Mouse (Mus musculus): Measurements from ENCODE around the gene Ess2. TPM values are rescaled to one million over a fixed set of nuclear protein-coding genes. Genes with fewer than 3 reads are reported as not detected.

Ess2 gene
- polyA plus RNA-seq, 1 experiment from 2014 or later, result 29.7 TPM

GRCm38 (mm10) chr16:17933594-17934444 is 22.7 kb upstream of the Ess2 start:
- ATAC-seq, result no peak
- H3K27me3 ChIP-seq (replicated peaks), result no peaks in the 10 kb centered on the region; the same call in 1 of the 2 replicates
- no peak overlapping the region for H3K4me2 ChIP-seq (replicated peaks)
- 0 out of 2 replicates have a peak, but pooled peaks cover 2% of the 10 kb centered on the region for H3K4me1 ChIP-seq (replicated peaks)
- H3K36me3 ChIP-seq, result no peaks in the 10 kb centered on the region
- H3K9me3 ChIP-seq, result no peaks in the 10 kb centered on the region
- H3K9ac ChIP-seq, result no peak overlapping the region
- WGBS, result 61% methylated on average over 9 of the region's 9 CpGs
- no peak overlapping the region for H3K27ac ChIP-seq
- H3K4me3 ChIP-seq (replicated peaks), result no peak overlapping the region

- Histone ChIP-seq H3K4me1 (replicated peaks) (peaks cover 2% of the 10 kb centered on the region; the same call in 1 of the 2 replicates), H3K36me3 (no peaks in the 10 kb centered on the region), H3K9ac (no peak overlapping the region), H3K27ac (no peak overlapping the region), H3K27me3 (replicated peaks) (no peaks in the 10 kb centered on the region; the same call in 1 of the 2 replicates), H3K4me3 (replicated peaks) (no peak overlapping the region), H3K9me3 (no peaks in the 10 kb centered on the region), H3K4me2 (replicated peaks) (no peak overlapping the region)
- no peak for ATAC-seq
- 80% methylated on average over 5 of the region's 5 CpGs for WGBS
Observed at GRCm38 (mm10) chr16:17931906-17932460, 20.8 kb upstream of the Ess2 start.

GRCm38 (mm10) chr16:17929631-17930030 is 18.5 kb upstream of the Ess2 start:
- Histone ChIP-seq H3K4me1 (replicated peaks) (peaks cover 10% of the 10 kb centered on the region; the same call in 1 of the 2 replicates), H3K36me3 (peaks cover 15% of the 10 kb centered on the region), H3K4me2 (replicated peaks) (no peak overlapping the region), H3K9me3 (no peaks in the 10 kb centered on the region), H3K4me3 (replicated peaks) (no peak overlapping the region), H3K27me3 (replicated peaks) (no peaks in the 10 kb centered on the region), H3K9ac (no peak overlapping the region), H3K27ac (0 out of 2 replicates have a peak overlapping the region, but pooled peaks have one; percentile 96)
- 76% methylated on average over 2 of the region's 2 CpGs for WGBS
- no peak for ATAC-seq

- peaks cover 10% of the 10 kb centered on the region; the same call in 1 of the 2 replicates for H3K4me1 ChIP-seq (replicated peaks)
- H3K36me3 ChIP-seq, result peaks cover 15% of the 10 kb centered on the region
- WGBS, result 26% methylated on average over 2 of the region's 2 CpGs
- no peak overlapping the region for H3K4me3 ChIP-seq (replicated peaks)
- H3K27ac ChIP-seq, result peak overlapping the region; percentile 96; the same call in 1 of the 2 replicates
- H3K27me3 ChIP-seq (replicated peaks), result no peaks in the 10 kb centered on the region
- H3K9me3 ChIP-seq, result no peaks in the 10 kb centered on the region
- no peak overlapping the region for H3K4me2 ChIP-seq (replicated peaks)
- ATAC-seq, result no peak
- H3K9ac ChIP-seq, result no peak overlapping the region
Observed at GRCm38 (mm10) chr16:17929211-17929610, 18.1 kb upstream of the Ess2 start.

- Histone ChIP-seq H3K9ac (peak overlapping the region; percentile 82), H3K9me3 (no peaks in the 10 kb centered on the region), H3K27ac (peak overlapping the region; percentile 96), H3K27me3 (replicated peaks) (no peaks in the 10 kb centered on the region), H3K4me3 (replicated peaks) (peak overlapping the region; percentile 83), H3K36me3 (peaks cover 15% of the 10 kb centered on the region), H3K4me2 (replicated peaks) (peak overlapping the region; percentile 96), H3K4me1 (replicated peaks) (peaks cover 10% of the 10 kb centered on the region; the same call in 1 of the 2 replicates)
- ATAC-seq, result peak; percentile 83
- under 1% methylated on average over 9 of the region's 9 CpGs for WGBS
Observed at GRCm38 (mm10) chr16:17928627-17929104, 17.5 kb upstream of the Ess2 start.

- H3K4me3 ChIP-seq (replicated peaks), result peak within 1 kb of the TSS; percentile 83
- no peaks in the 10 kb centered on the region for H3K27me3 ChIP-seq (replicated peaks)
- peak; percentile 91 for ATAC-seq
- H3K4me2 ChIP-seq (replicated peaks), result peak within 1 kb of the TSS; percentile 96
- peaks cover 15% of the 10 kb centered on the region for H3K36me3 ChIP-seq
- H3K9me3 ChIP-seq, result no peaks in the 10 kb centered on the region
- H3K4me1 ChIP-seq (replicated peaks), result peaks cover 11% of the 10 kb centered on the region; the same call in 1 of the 2 replicates
- peak within 1 kb of the TSS; percentile 82 for H3K9ac ChIP-seq
- under 1% methylated on average over 47 of the region's 47 CpGs for WGBS
- peak within 1 kb of the TSS; percentile 96 for H3K27ac ChIP-seq
Observed at GRCm38 (mm10) chr16:17928087-17928580, 17.0 kb upstream of the Ess2 start, which contains the start of gene Slc25a1. Gene Slc25a1 (minus strand): TSS chr16:17928219.

- Histone ChIP-seq H3K4me1 (replicated peaks) (peaks cover 17% of the 10 kb centered on the region), H3K36me3 (peaks cover 15% of the 10 kb centered on the region), H3K9me3 (no peaks in the 10 kb centered on the region), H3K4me2 (replicated peaks) (peak overlapping the region; percentile 96), H3K4me3 (replicated peaks) (peak overlapping the region; percentile 83), H3K27me3 (replicated peaks) (no peaks in the 10 kb centered on the region), H3K9ac (peak overlapping the region; percentile 82), H3K27ac (peak overlapping the region; percentile 96)
- ATAC-seq, result peak; percentile 50
- WGBS, result under 1% methylated on average over 72 of the region's 72 CpGs
Observed at GRCm38 (mm10) chr16:17927351-17928082, 16.4 kb upstream of the Ess2 start.

GRCm38 (mm10) chr16:17922163-17922538 is 11.0 kb upstream of the Ess2 start:
- peaks cover 15% of the 10 kb centered on the region for H3K36me3 ChIP-seq
- no peaks in the 10 kb centered on the region for H3K9me3 ChIP-seq
- peak overlapping the region; percentile 91 for H3K27ac ChIP-seq
- 1% methylated on average over 14 of the region's 14 CpGs for WGBS
- H3K9ac ChIP-seq, result peak overlapping the region; percentile 95
- H3K4me1 ChIP-seq (replicated peaks), result peaks cover 31% of the 10 kb centered on the region
- H3K4me3 ChIP-seq (replicated peaks), result peak overlapping the region; percentile 71
- H3K4me2 ChIP-seq (replicated peaks), result peak overlapping the region; percentile 83
- peak; percentile 34 for ATAC-seq
- peaks cover 16% of the 10 kb centered on the region for H3K27me3 ChIP-seq (replicated peaks)

GRCm38 (mm10) chr16:17921325-17922162 is 10.4 kb upstream of the Ess2 start:
- peak overlapping the region; percentile 91 for H3K27ac ChIP-seq
- peak overlapping the region; percentile 95 for H3K9ac ChIP-seq
- peak overlapping the region; percentile 83 for H3K4me2 ChIP-seq (replicated peaks)
- ATAC-seq, result peak; percentile 94
- 2% methylated on average over 47 of the region's 47 CpGs for WGBS
- peaks cover 22% of the 10 kb centered on the region for H3K27me3 ChIP-seq (replicated peaks)
- H3K9me3 ChIP-seq, result no peaks in the 10 kb centered on the region
- peaks cover 25% of the 10 kb centered on the region for H3K4me1 ChIP-seq (replicated peaks)
- peaks cover 15% of the 10 kb centered on the region for H3K36me3 ChIP-seq
- H3K4me3 ChIP-seq (replicated peaks), result peak overlapping the region; percentile 71

- Histone ChIP-seq H3K4me2 (replicated peaks) (peak overlapping the region; percentile 83), H3K27ac (no peak overlapping the region), H3K36me3 (peaks cover 6% of the 10 kb centered on the region), H3K27me3 (replicated peaks) (peaks cover 31% of the 10 kb centered on the region), H3K9ac (peak overlapping the region; percentile 95), H3K4me3 (replicated peaks) (no peak overlapping the region), H3K9me3 (no peaks in the 10 kb centered on the region), H3K4me1 (replicated peaks) (peaks cover 21% of the 10 kb centered on the region)
- 14% methylated on average over 20 of the region's 20 CpGs for WGBS
- no peak for ATAC-seq
Observed at GRCm38 (mm10) chr16:17920586-17920985, 9.4 kb upstream of the Ess2 start.
